Mouse (Mus musculus) MEL (cell line): ENCODE data around the gene Macf1. TPM values are rescaled to one million over a fixed set of nuclear protein-coding genes. Genes with fewer than 3 reads are reported as not detected.

Experiments used
- DNase-seq: peaks from one replicate; pipeline ENCODE4 v3.0.0; 2011; ENCODE audit warnings: low read depth, low spot score
- H3K27ac ChIP-seq: 2 replicates; pipeline ENCODE4 v1.5.1; 2012; ENCODE audit warnings: low read depth, mild to moderate bottlenecking, control low read depth, low read length, moderate library complexity; ENCODE audit not compliant: control insufficient read depth
- H3K27me3 ChIP-seq, 2 experiments: fragments of 150-350 bp in 1 of 2; sonication (generic) in 1 of 2; 2 replicates each; pipeline ENCODE4 v1.6.1; 2012; ENCODE audit warnings: low read length in 2 of 2, mild to moderate bottlenecking in 2 of 2, improper control_type of control experiment in 1 of 2, moderate library complexity in 1 of 2; ENCODE audit not compliant: insufficient read depth in 2 of 2, control insufficient read depth in 1 of 2
- H3K36me3 ChIP-seq, 2 experiments: 2 replicates each; pipeline ENCODE4 v1.6.1; 2012 to 2014; ENCODE audit warnings: low read length in 2 of 2, improper control_type of control experiment in 1 of 2, inconsistent platforms in 1 of 2, mild to moderate bottlenecking in 1 of 2; ENCODE audit not compliant: insufficient read depth in 2 of 2, control insufficient read depth in 1 of 2
- H3K4me1 ChIP-seq, 2 experiments: fragments of 150-350 bp in 1 of 2; sonication (generic) in 1 of 2; 2 replicates each; pipeline ENCODE4 v1.6.1; 2012; ENCODE audit warnings: low read length in 2 of 2, improper control_type of control experiment in 1 of 2, mild to moderate bottlenecking in 1 of 2; ENCODE audit not compliant: insufficient read depth in 2 of 2, control insufficient read depth in 1 of 2
- H3K4me3 ChIP-seq, 2 experiments: fragments of 150-350 bp in 1 of 2; sonication (generic) in 1 of 2; 2 replicates each; pipeline ENCODE4 v1.5.1; 2012; ENCODE audit warnings: low read depth in 2 of 2, low read length in 2 of 2, mild to moderate bottlenecking in 2 of 2, moderate library complexity in 2 of 2, control low read depth in 1 of 2, improper control_type of control experiment in 1 of 2; ENCODE audit not compliant: control insufficient read depth in 1 of 2, insufficient read depth in 1 of 2
- H3K79me2 ChIP-seq: 2 replicates; pipeline ENCODE4 v1.6.1; 2012; ENCODE audit warnings: mild to moderate bottlenecking, low read length, moderate library complexity; ENCODE audit not compliant: control insufficient read depth, poor library complexity, insufficient read depth
- H3K9ac ChIP-seq: 2 replicates; pipeline ENCODE4 v1.6.1; 2012; ENCODE audit warnings: low read depth, mild to moderate bottlenecking, control low read depth, low read length, moderate library complexity; ENCODE audit not compliant: control insufficient read depth, poor library complexity, severe bottlenecking
- H3K9me3 ChIP-seq: fragments of 150-350 bp; sonication (generic); replicated peaks from 2 replicates; pipeline ENCODE4 v1.6.1; 2012; ENCODE audit warnings: mild to moderate bottlenecking, low read length, improper control_type of control experiment, moderate library complexity; ENCODE audit not compliant: insufficient read depth
- BHLHE40 ChIP-seq: IDR thresholded peaks from 2 replicates; pipeline ENCODE4 v1.6.1; 2012; ENCODE audit warnings: low read depth, mild to moderate bottlenecking, inconsistent platforms, low read length, improper control_type of control experiment, borderline replicate concordance
- CHD1 ChIP-seq: IDR thresholded peaks from 2 replicates; pipeline ENCODE4 v1.6.1; 2012; ENCODE audit warnings: low read depth, mild to moderate bottlenecking, inconsistent platforms, low read length, improper control_type of control experiment
- CHD2 ChIP-seq: IDR thresholded peaks from 2 replicates; pipeline ENCODE4 v1.6.1; 2011; ENCODE audit warnings: low read length, improper control_type of control experiment
- CTCF ChIP-seq, 3 experiments: IDR thresholded peaks in 2 of 3; conservative IDR thresholded peaks in 1 of 3; 2 replicates each; pipeline ENCODE4 v1.5.1; 2011 to 2012; ENCODE audit warnings: low read length in 3 of 3, low read depth in 2 of 3, mild to moderate bottlenecking in 2 of 3, improper control_type of control experiment in 1 of 3, inconsistent platforms in 1 of 3, mixed read lengths in 1 of 3, moderate library complexity in 1 of 3; ENCODE audit not compliant: control insufficient read depth in 1 of 3, insufficient read depth in 1 of 3, poor library complexity in 1 of 3, severe bottlenecking in 1 of 3
- E2F4 ChIP-seq: IDR thresholded peaks from 2 replicates; pipeline ENCODE4 v1.6.1; 2011; ENCODE audit warnings: low read depth, low read length, improper control_type of control experiment, borderline replicate concordance
- GABPA ChIP-seq: IDR thresholded peaks from 2 replicates; pipeline ENCODE4 v1.6.1; 2012; ENCODE audit warnings: low read depth, mild to moderate bottlenecking, inconsistent platforms, low read length, improper control_type of control experiment, moderate library complexity
- HCFC1 ChIP-seq: IDR thresholded peaks from 2 replicates; pipeline ENCODE4 v1.6.1; 2012; ENCODE audit warnings: low read depth, mild to moderate bottlenecking, inconsistent platforms, low read length, improper control_type of control experiment, moderate library complexity
- JUND ChIP-seq: IDR thresholded peaks from 2 replicates; pipeline ENCODE4 v1.6.1; 2011; ENCODE audit warnings: low read depth, mild to moderate bottlenecking, improper control_type of control experiment, low read length
- MAX ChIP-seq: IDR thresholded peaks from 2 replicates; pipeline ENCODE4 v1.6.1; 2011; ENCODE audit warnings: low read length, improper control_type of control experiment
- NRF1 ChIP-seq: IDR thresholded peaks from 2 replicates; pipeline ENCODE4 v1.6.1; 2014; ENCODE audit warnings: low read depth, mild to moderate bottlenecking, inconsistent platforms, low read length, improper control_type of control experiment, moderate library complexity; ENCODE audit not compliant: poor library complexity, insufficient read depth, severe bottlenecking
- POLR2A ChIP-seq, 2 experiments: IDR thresholded peaks; 2 replicates each; pipeline ENCODE4 v1.6.1; 2011 to 2012; ENCODE audit warnings: low read length in 2 of 2, mild to moderate bottlenecking in 2 of 2, control low read depth in 1 of 2, improper control_type of control experiment in 1 of 2, low read depth in 1 of 2, moderate library complexity in 1 of 2; ENCODE audit not compliant: control insufficient read depth in 1 of 2, insufficient read depth in 1 of 2, poor library complexity in 1 of 2
- POLR2AphosphoS2 ChIP-seq: IDR thresholded peaks from 2 replicates; pipeline ENCODE4 v1.6.1; 2011; ENCODE audit warnings: low read length, improper control_type of control experiment
- RAD21 ChIP-seq: IDR thresholded peaks from 2 replicates; pipeline ENCODE4 v1.6.1; 2011; ENCODE audit warnings: mild to moderate bottlenecking, low read depth, low read length, improper control_type of control experiment
- RCOR1 ChIP-seq: IDR thresholded peaks from 2 replicates; pipeline ENCODE4 v1.6.1; 2012; ENCODE audit warnings: low read depth, mild to moderate bottlenecking, inconsistent platforms, low read length, improper control_type of control experiment
- SIN3A ChIP-seq: IDR thresholded peaks from 2 replicates; pipeline ENCODE4 v1.6.1; 2012; ENCODE audit warnings: low read length, improper control_type of control experiment, inconsistent platforms
- TAL1 ChIP-seq: IDR thresholded peaks from 2 replicates; pipeline ENCODE4 v1.6.1; 2012; ENCODE audit warnings: mild to moderate bottlenecking, inconsistent platforms, low read length, moderate library complexity, mixed read lengths
- UBTF ChIP-seq: IDR thresholded peaks from 2 replicates; pipeline ENCODE4 v1.6.1; 2012; ENCODE audit warnings: low read depth, mild to moderate bottlenecking, inconsistent platforms, low read length, improper control_type of control experiment, moderate library complexity, borderline replicate concordance; ENCODE audit not compliant: insufficient read depth
- ZC3H11A ChIP-seq: IDR thresholded peaks from 2 replicates; pipeline ENCODE4 v1.6.1; 2012; ENCODE audit warnings: low read depth, mild to moderate bottlenecking, inconsistent platforms, low read length, improper control_type of control experiment
- ZKSCAN1 ChIP-seq: IDR thresholded peaks from 2 replicates; pipeline ENCODE4 v1.6.1; 2012; ENCODE audit warnings: low read depth, mild to moderate bottlenecking, inconsistent platforms, low read length, improper control_type of control experiment, moderate library complexity
- polyA plus RNA-seq, 2 experiments: library from polyadenylated mRNA; stranded (reverse) in 1 of 2; unstranded in 1 of 2; fragments of >175 nt in 1 of 2; fragments of >200 nt in 1 of 2; gene quantifications; 2 replicates each; pipeline versions ENCODE4 v1.2.1 to v1.2.4; 2012; ENCODE audit warnings: low replicate concordance in 2 of 2, low read depth in 1 of 2; ENCODE audit not compliant: insufficient read length in 2 of 2, insufficient read depth in 1 of 2, missing spikeins in 1 of 2
- total RNA-seq: library from RNA; depleted of rRNA; stranded (reverse); fragments of 300-350 nt; gene quantifications from 2 replicates; pipeline ENCODE4 v1.2.3, GENCODE M21; 2012

Gene Macf1
- total and polyA plus RNA-seq, 3 experiments, result 18.5 to 71.4 (median 60.8) TPM

DNA sequence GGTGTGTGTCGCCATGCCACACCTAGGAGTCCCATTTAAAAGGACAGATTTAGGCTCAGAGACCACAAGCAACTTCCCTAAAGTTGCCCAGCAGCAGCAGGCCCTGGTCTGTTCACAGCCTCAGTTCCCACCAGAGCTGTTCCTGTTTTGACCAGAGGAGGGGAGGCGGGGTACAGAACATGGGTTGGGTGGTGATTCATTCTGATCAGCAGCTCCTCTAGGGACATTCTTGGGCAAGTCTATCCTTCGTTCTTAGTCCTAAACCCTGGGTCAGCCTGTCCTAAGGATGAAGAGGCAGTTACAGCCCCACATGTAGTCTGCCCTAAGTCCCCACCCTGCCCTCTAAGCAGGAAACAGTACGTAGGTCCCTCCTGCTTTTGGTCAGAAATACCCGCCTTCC, 343.9 kb downstream of the Macf1 start:
- H3K9me3 ChIP-seq, result no peaks in the 10 kb centered on the region
- H3K9ac ChIP-seq, result no peak overlapping the region
- no peaks in the 10 kb centered on the region for H3K36me3 ChIP-seq
- H3K79me2 ChIP-seq, result no peaks in the 10 kb centered on the region
- no peaks in the 10 kb centered on the region for H3K4me1 ChIP-seq
- TF ChIP-seq CTCF (IDR thresholded peaks at IDR 0.05 in 2 of 3, conservative IDR thresholded peaks at IDR 0.05 in 1 of 3; ENCODE audit: control insufficient read depth in 1 of 3, insufficient read depth in 1 of 3, low read depth in 2 of 3, low read length in 3 of 3, poor library complexity in 1 of 3, severe bottlenecking in 1 of 3) (peak in 1 of 3 experiments; percentile 9; a peak in 1 of 6 replicates), POLR2AphosphoS2 (no peak)
- TF ChIP-seq, all 39 proteins: peak for 1
- DNase-seq, result peak; percentile 59
- Histone ChIP-seq H3K27me3 (no peaks in the 10 kb centered on the region), H3K4me3 (no peak overlapping the region), H3K27ac (no peak overlapping the region)

DNA sequence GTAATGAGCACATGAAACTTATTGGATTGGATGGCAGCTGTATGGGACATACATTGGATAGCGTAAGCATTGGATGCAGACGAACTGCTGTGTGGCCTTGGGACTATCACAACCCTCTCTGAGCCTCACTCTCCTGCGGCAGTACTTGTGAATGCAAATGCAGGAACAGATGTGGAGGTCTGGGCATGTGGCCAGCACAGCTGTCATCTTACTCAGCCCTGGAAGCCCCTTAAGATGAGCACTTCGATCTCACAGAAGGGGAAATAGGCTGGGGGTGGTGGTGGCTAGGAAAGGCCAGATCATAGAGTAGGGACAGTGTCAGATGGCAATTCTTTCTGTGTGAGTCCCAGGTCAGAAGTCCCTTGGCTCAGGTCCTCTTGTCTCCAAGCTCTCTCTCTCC, 346.5 kb downstream of the Macf1 start:
- H3K9ac ChIP-seq, result no peak overlapping the region
- no peaks in the 10 kb centered on the region for H3K9me3 ChIP-seq
- no peaks in the 10 kb centered on the region for H3K79me2 ChIP-seq
- no peaks in the 10 kb centered on the region for H3K4me1 ChIP-seq
- no peaks in the 10 kb centered on the region for H3K27me3 ChIP-seq
- H3K36me3 ChIP-seq, result no peaks in the 10 kb centered on the region
- TF ChIP-seq CHD1, result no peak
- TF ChIP-seq POLR2AphosphoS2, result no peak
- no peak for TF ChIP-seq BHLHE40
- TF ChIP-seq CTCF (IDR thresholded peaks at IDR 0.05 in 2 of 3, conservative IDR thresholded peaks at IDR 0.05 in 1 of 3; ENCODE audit: control insufficient read depth in 1 of 3, insufficient read depth in 1 of 3, low read depth in 2 of 3, low read length in 3 of 3, poor library complexity in 1 of 3, severe bottlenecking in 1 of 3), result no peak
- no peak for TF ChIP-seq SIN3A
- no peak for TF ChIP-seq TAL1
- no peak for TF ChIP-seq UBTF
- no peak for TF ChIP-seq CHD2
- TF ChIP-seq POLR2A (IDR thresholded peaks at IDR 0.05; ENCODE audit: control insufficient read depth in 1 of 2, insufficient read depth in 1 of 2, low read depth in 1 of 2, low read length in 2 of 2, poor library complexity in 1 of 2), result no peak
- no peak for TF ChIP-seq MAX
- no peak for TF ChIP-seq RCOR1
- TF ChIP-seq ZC3H11A, result no peak
- no peak for TF ChIP-seq ZKSCAN1
- no peak for TF ChIP-seq GABPA
- no peak for TF ChIP-seq HCFC1
- no peak for TF ChIP-seq RAD21
- TF ChIP-seq E2F4, result no peak
- TF ChIP-seq JUND, result no peak
- TF ChIP-seq NRF1, result no peak
- TF ChIP-seq, all 39 proteins: peak for 0
- peak; percentile 36 for DNase-seq
- Histone ChIP-seq H3K27ac (no peak overlapping the region), H3K4me3 (no peak overlapping the region)
